Mouse (Mus musculus) megakaryocyte, embryonic 14.5 days (primary cell): ENCODE results near the gene Haao.

Experiments
- FLI1 ChIP-seq: IDR thresholded peaks from 2 replicates; pipeline ENCODE4 v1.6.1; 2012; ENCODE audit warnings: low read length, inconsistent platforms, mixed read lengths
- GATA1 ChIP-seq: IDR thresholded peaks from 3 replicates; pipeline ENCODE4 v1.6.1; 2012; ENCODE audit warnings: mixed read lengths, low read length, inconsistent platforms, borderline replicate concordance

DNA sequence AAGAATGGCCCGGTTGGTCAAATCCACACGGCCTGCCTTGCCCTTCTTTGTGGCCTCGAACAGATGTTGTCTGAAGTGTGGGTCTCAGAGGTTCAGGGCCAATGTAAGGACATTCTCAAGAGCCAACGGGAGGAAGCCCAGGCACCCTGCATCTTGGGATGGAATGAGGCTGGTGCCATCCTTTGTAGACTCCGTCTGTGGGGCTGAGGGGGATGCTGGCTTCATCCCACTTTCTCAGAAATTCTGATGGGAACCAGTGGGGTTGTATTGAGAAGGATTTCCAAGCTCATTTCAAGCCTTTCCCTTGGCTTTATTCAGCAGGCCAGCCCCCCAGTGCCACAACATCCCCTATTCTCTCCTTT is 41.5 kb upstream of the Haao start:
- no peak for TF ChIP-seq GATA1
- TF ChIP-seq FLI1, result no peak
